Mouse (Mus musculus) CD4-positive, CD25-positive, alpha-beta regulatory T cell, adult 9 weeks (primary cell): Measurements from ENCODE around the gene B3gnt6. TPM values are rescaled to one million over a fixed set of nuclear protein-coding genes. Genes with fewer than 3 reads are reported as not detected.

ENCODE experiments used
- polyA plus RNA-seq: library from polyadenylated mRNA; unstranded; fragments of 100-300 nt; shearing (Covaris generic); gene quantifications from one replicate; pipeline ENCODE4 v1.2.1, GENCODE M21; 2017

Gene B3gnt6
- polyA plus RNA-seq: not detected

GRCm38 (mm10) chr7:98199381-98199780 lies at the start of gene B3gnt6:
B3gnt6 (minus strand) TSS chr7:98199481.

GRCm38 (mm10) chr7:98177929-98178559 lies 21.2 kb downstream of the B3gnt6 start, which contains the start of gene Capn5:
Capn5 (minus strand) TSS chr7:98178274.

GRCm38 (mm10) chr7:98145402-98145801 lies 53.9 kb downstream of the B3gnt6 start, which contains the start of gene Omp:
Omp (minus strand) TSS chr7:98145502.

Other genes with a start within 250 kb of the B3gnt6 start
- gene Myo7a, start 80.0 kb downstream of the B3gnt6 start, polyA plus RNA-seq: 3.8 TPM
- gene Omp, start 54.0 kb downstream of the B3gnt6 start, polyA plus RNA-seq: not detected
- gene Capn5, start 21.2 kb downstream of the B3gnt6 start, polyA plus RNA-seq: 2.9 TPM
- 13.8 TPM for gene Acer3, start 121.7 kb upstream of the B3gnt6 start, polyA plus RNA-seq
- not detected for gene Tsku, start 161.8 kb upstream of the B3gnt6 start, polyA plus RNA-seq
- not detected for gene Gucy2d, start 240.9 kb upstream of the B3gnt6 start, polyA plus RNA-seq